Mouse (Mus musculus): ENCODE results near the gene Gm21983. TPM values are rescaled to one million over a fixed set of nuclear protein-coding genes. Genes with fewer than 3 reads are reported as not detected.

The Gm21983 gene
- polyA plus RNA-seq, 1 experiment from 2014 or later = 0.59 TPM

DNA sequence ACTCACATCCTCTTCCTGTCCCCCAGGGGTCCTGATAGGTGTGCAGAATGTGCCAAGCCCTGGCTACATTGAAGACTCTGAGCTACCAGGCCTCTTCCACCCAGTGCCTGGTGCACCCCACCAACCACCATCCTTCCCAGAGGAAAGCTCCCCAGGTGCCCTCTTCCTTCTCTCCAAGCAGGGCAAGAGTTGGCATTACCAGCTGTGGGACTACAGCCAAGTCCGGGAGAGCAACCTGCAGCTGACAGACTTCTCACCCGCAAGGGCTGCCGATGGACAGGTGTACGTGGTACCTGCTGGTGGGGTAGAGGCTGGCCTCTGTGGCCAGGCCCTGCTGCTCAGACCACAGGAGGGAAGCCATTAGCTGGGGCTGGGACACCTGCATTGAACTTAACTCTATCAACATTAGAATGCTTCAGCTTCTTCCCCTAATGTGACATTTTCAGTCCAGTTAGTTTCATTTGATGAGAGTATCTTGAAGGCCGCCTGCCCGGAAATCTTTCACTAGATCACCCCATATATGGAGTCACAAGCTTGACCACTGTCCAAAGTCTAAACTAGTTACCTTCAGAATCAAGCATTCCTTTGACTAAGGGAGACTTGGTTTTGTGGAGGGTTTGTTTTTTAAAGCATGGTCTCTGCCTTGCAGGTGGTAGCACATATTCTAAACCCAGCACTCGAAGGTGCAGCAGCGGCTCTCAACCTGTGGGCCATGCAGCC, 23.0 kb upstream of the Gm21983 start:
- H3K4me2 ChIP-seq (replicated peaks) = no peak overlapping the region
- H3K4me1 ChIP-seq = no peaks in the 10 kb centered on the region
- no peak overlapping the region for H3K9ac ChIP-seq (replicated peaks)
- 94% methylated on average over 8 of the region's 8 CpGs for WGBS
- ATAC-seq (ENCODE audit: low FRiP score, low read depth) = no peak
- peaks cover 54% of the 10 kb centered on the region for H3K36me3 ChIP-seq
- no peak overlapping the region for H3K4me3 ChIP-seq
- H3K27ac ChIP-seq (replicated peaks) = no peak overlapping the region
- no peaks in the 10 kb centered on the region for H3K9me3 ChIP-seq
- H3K27me3 ChIP-seq = no peaks in the 10 kb centered on the region

- Histone ChIP-seq H3K27ac (replicated peaks) (no peak overlapping the region), H3K36me3 (peaks cover 25% of the 10 kb centered on the region), H3K9ac (replicated peaks) (no peak overlapping the region), H3K4me1 (peaks cover 18% of the 10 kb centered on the region), H3K4me2 (replicated peaks) (no peak overlapping the region), H3K4me3 (no peak overlapping the region), H3K9me3 (no peaks in the 10 kb centered on the region), H3K27me3 (no peaks in the 10 kb centered on the region)
- no peak for ATAC-seq (ENCODE audit: low FRiP score, low read depth)
- 93% methylated on average over 8 of the region's 8 CpGs for WGBS
Observed at GRCm38 (mm10) chr7:27198779-27199178, 17.9 kb upstream of the Gm21983 start.

- no peak overlapping the region for H3K9ac ChIP-seq (replicated peaks)
- peaks cover 22% of the 10 kb centered on the region for H3K4me1 ChIP-seq
- no peak overlapping the region for H3K4me2 ChIP-seq (replicated peaks)
- no peak overlapping the region for H3K4me3 ChIP-seq
- no peaks in the 10 kb centered on the region for H3K27me3 ChIP-seq
- ATAC-seq (ENCODE audit: low FRiP score, low read depth) = no peak
- H3K36me3 ChIP-seq = peaks cover 26% of the 10 kb centered on the region
- H3K9me3 ChIP-seq = no peaks in the 10 kb centered on the region
- no peak overlapping the region for H3K27ac ChIP-seq (replicated peaks)
Observed at GRCm38 (mm10) chr7:27198355-27198754, 17.5 kb upstream of the Gm21983 start.

- Histone ChIP-seq H3K36me3 (peaks cover 26% of the 10 kb centered on the region), H3K4me3 (no peak overlapping the region), H3K27me3 (no peaks in the 10 kb centered on the region), H3K9ac (replicated peaks) (no peak overlapping the region), H3K4me1 (peaks cover 24% of the 10 kb centered on the region), H3K27ac (replicated peaks) (no peak overlapping the region), H3K9me3 (no peaks in the 10 kb centered on the region), H3K4me2 (replicated peaks) (no peak overlapping the region)
- WGBS = 89% methylated on average over 8 of the region's 8 CpGs
- ATAC-seq (ENCODE audit: low FRiP score, low read depth) = no peak
Observed at GRCm38 (mm10) chr7:27197634-27198033, 16.7 kb upstream of the Gm21983 start.

GRCm38 (mm10) chr7:27197136-27197535, 16.2 kb upstream of the Gm21983 start:
- no peak for ATAC-seq (ENCODE audit: low FRiP score, low read depth)
- Histone ChIP-seq H3K4me2 (replicated peaks) (no peak overlapping the region), H3K27me3 (no peaks in the 10 kb centered on the region), H3K9ac (replicated peaks) (no peak overlapping the region), H3K27ac (replicated peaks) (no peak overlapping the region), H3K9me3 (no peaks in the 10 kb centered on the region), H3K36me3 (peaks cover 27% of the 10 kb centered on the region), H3K4me3 (no peak overlapping the region), H3K4me1 (peaks cover 24% of the 10 kb centered on the region)
- 89% methylated on average over 3 of the region's 3 CpGs for WGBS

DNA sequence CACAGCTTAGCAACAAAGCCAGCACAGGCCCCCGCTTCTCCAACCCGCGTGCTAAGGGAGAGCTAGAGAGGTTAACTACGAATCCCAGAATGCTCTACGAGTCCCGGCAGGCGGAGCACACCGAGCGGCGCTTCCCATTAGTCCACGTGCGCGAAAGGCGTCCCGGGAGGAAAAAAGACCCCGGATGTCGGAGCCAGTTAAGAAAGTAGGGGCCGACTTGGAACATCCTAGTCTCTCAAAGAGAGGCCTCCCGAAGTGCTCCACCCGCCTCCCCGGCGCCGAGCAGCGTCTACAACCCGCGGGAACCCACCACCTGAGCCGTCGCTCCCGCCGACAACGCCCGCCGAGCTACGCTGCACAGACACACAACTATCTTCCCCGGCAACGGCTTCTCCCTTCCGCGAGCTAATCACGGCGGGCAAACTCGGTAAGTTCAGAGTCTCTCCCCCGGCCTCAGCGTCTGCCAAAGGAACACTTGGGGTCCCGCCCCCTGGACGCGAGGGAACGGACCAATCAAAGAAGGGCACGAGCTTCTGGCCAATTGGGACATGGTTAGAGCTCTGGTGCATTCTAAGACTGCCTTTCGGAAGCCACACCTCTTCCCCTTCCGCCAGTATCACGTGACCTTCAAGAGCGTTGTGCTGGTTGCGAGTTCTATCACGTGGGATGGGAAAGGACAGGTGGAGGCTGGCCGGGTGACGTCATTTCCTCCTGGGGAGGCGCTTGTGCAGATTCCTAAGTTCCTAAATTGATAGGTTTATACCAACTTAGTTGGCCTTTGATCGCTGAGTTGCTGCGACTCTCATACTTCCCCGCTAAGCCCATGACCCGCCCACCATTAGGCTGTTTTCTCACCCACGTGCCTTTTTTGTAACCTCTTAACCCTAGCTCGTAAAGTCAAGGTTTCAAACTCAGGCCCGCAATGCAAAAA, 15.1 kb upstream of the Gm21983 start, which contains the start of the genes BC024978 and Snrpa:
BC024978 (plus strand) TSS at position 101 of the 931 bp plus-strand sequence.
Snrpa (minus strand) TSS at position 591 of the 931 bp plus-strand sequence.
- peak within 1 kb of the TSS; percentile 93 for H3K4me2 ChIP-seq (replicated peaks)
- peak within 1 kb of the TSS; percentile 88 for H3K9ac ChIP-seq (replicated peaks)
- peak; percentile 99 for ATAC-seq (ENCODE audit: low FRiP score, low read depth)
- H3K36me3 ChIP-seq = peaks cover 36% of the 10 kb centered on the region
- WGBS = 1% methylated on average over 64 of the region's 64 CpGs
- H3K27me3 ChIP-seq = no peaks in the 10 kb centered on the region
- peak within 1 kb of the TSS; percentile 89 for H3K4me3 ChIP-seq
- H3K27ac ChIP-seq (replicated peaks) = peak within 1 kb of the TSS; percentile 97
- H3K4me1 ChIP-seq = peaks cover 24% of the 10 kb centered on the region
- 0 out of 2 replicates have a peak, but pooled peaks cover under 1% of the 10 kb centered on the region for H3K9me3 ChIP-seq

- H3K27me3 ChIP-seq = no peaks in the 10 kb centered on the region
- peaks cover 53% of the 10 kb centered on the region for H3K36me3 ChIP-seq
- no peak for ATAC-seq (ENCODE audit: low FRiP score, low read depth)
- 93% methylated on average over 4 of the region's 4 CpGs for WGBS
- H3K9me3 ChIP-seq = 0 out of 2 replicates have a peak, but pooled peaks cover 3% of the 10 kb centered on the region
- H3K4me3 ChIP-seq = no peak overlapping the region
- H3K9ac ChIP-seq (replicated peaks) = no peak overlapping the region; the same call in 1 of the 2 replicates
- no peak overlapping the region for H3K27ac ChIP-seq (replicated peaks)
- peak overlapping the region; percentile 25 for H3K4me2 ChIP-seq (replicated peaks)
- H3K4me1 ChIP-seq = peaks cover 24% of the 10 kb centered on the region
Observed at GRCm38 (mm10) chr7:27193731-27194130, 12.8 kb upstream of the Gm21983 start.

DNA sequence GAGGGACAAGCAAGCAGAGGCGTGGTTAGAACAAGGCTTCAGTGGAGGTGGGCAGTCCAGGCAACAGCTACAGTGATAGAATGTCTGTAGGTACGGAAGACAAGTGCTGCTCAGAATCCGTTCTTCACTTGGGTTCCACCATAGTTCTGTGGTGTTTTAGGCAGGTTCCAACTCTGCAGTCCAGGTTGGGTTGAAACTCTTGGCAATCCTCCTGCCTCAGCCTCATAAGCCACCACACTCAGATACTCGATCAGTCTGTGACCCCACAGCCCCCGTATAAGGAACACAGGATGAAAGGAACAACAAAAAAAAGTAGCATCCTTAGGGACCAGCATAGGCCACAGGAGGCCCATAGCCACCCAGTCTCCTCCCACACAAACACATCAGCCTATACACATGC, 11.5 kb upstream of the Gm21983 start:
- ATAC-seq (ENCODE audit: low FRiP score, low read depth) = no peak
- H3K9ac ChIP-seq (replicated peaks) = no peak overlapping the region
- H3K9me3 ChIP-seq = 0 out of 2 replicates have a peak, but pooled peaks cover 3% of the 10 kb centered on the region
- 95% methylated on average over 5 of the region's 5 CpGs for WGBS
- no peak overlapping the region for H3K4me2 ChIP-seq (replicated peaks)
- H3K27me3 ChIP-seq = no peaks in the 10 kb centered on the region
- H3K36me3 ChIP-seq = peaks cover 66% of the 10 kb centered on the region
- no peak overlapping the region for H3K27ac ChIP-seq (replicated peaks)
- H3K4me3 ChIP-seq = no peak overlapping the region
- peaks cover 24% of the 10 kb centered on the region for H3K4me1 ChIP-seq

DNA sequence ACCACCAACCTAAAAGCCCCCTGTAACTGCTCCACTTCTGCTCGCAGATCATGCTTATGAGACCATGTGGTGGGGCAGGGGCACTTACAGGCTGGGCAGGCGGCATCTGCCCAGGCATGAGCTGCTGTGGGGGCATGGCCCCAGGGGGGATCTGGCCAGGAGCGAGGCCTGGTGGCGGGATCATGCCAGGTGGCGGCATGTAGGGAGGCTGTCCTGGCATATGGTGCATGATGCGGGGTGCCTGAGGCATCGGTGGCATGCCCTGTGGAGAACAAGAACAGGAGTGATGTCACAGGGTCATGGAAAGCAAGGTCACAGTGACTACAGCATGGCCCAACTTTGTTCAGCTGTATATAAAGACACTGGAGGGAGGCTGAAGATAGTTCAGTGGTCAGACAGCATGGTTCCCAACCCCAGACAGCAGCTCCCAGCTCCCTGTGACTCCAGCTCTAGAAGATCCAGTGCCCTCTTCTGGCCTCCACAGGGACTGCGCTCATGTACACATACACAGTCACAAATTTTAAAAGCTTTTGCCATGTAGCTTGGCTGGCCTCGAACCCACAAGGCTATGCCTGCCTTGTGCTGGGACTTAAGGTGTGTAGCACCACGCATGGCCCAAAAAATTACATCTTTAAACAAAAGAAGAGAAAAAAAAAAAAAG, 8.5 kb upstream of the Gm21983 start:
- Histone ChIP-seq H3K36me3 (peaks cover 96% of the 10 kb centered on the region), H3K27ac (replicated peaks) (no peak overlapping the region), H3K4me2 (replicated peaks) (no peak overlapping the region), H3K4me1 (peaks cover 11% of the 10 kb centered on the region), H3K9ac (replicated peaks) (no peak overlapping the region), H3K27me3 (no peaks in the 10 kb centered on the region), H3K9me3 (0 out of 2 replicates have a peak, but pooled peaks cover 3% of the 10 kb centered on the region), H3K4me3 (no peak overlapping the region)
- no peak for ATAC-seq (ENCODE audit: low FRiP score, low read depth)
- WGBS = 96% methylated on average over 10 of the region's 10 CpGs

DNA sequence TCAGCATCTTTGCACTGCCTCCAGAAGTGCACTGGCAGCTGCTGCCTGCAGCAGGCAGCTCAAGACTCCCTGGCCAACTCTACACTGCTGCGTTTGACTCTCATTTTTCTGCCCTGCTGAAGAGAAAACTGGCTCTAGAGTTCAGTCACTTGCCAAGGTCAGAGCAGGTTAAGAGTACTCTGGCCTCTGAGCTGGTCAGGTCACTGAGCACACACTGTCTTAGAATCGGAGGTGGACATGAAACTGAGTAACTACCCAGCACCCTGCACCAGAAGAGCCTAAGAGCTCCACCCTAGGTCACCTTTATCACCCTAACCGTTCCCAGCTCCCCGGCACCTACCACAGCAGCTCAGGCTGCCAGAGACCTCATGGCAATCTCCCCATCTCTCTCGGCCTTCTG, 5.1 kb upstream of the Gm21983 start:
- Histone ChIP-seq H3K9ac (replicated peaks) (no peak overlapping the region), H3K4me1 (no peaks in the 10 kb centered on the region), H3K4me2 (replicated peaks) (no peak overlapping the region), H3K36me3 (peaks cover 80% of the 10 kb centered on the region), H3K27me3 (no peaks in the 10 kb centered on the region), H3K27ac (replicated peaks) (no peak overlapping the region), H3K4me3 (no peak overlapping the region), H3K9me3 (0 out of 2 replicates have a peak, but pooled peaks cover 3% of the 10 kb centered on the region)
- WGBS = 90% methylated on average over 5 of the region's 5 CpGs
- ATAC-seq (ENCODE audit: low FRiP score, low read depth) = no peak

- no peak overlapping the region for H3K4me2 ChIP-seq (replicated peaks)
- no peaks in the 10 kb centered on the region for H3K9me3 ChIP-seq
- H3K36me3 ChIP-seq = peaks cover 70% of the 10 kb centered on the region
- H3K4me3 ChIP-seq = no peak overlapping the region
- no peak overlapping the region for H3K27ac ChIP-seq (replicated peaks)
- ATAC-seq (ENCODE audit: low FRiP score, low read depth) = no peak
- H3K4me1 ChIP-seq = no peaks in the 10 kb centered on the region
- WGBS = 73% methylated on average over 3 of the region's 3 CpGs
- H3K9ac ChIP-seq (replicated peaks) = no peak overlapping the region
- H3K27me3 ChIP-seq = no peaks in the 10 kb centered on the region
Observed at GRCm38 (mm10) chr7:27184964-27185363, 4.1 kb upstream of the Gm21983 start.
